ENCODE assay signal across 17 mouse cellular contexts in the genomic region with DNA sequence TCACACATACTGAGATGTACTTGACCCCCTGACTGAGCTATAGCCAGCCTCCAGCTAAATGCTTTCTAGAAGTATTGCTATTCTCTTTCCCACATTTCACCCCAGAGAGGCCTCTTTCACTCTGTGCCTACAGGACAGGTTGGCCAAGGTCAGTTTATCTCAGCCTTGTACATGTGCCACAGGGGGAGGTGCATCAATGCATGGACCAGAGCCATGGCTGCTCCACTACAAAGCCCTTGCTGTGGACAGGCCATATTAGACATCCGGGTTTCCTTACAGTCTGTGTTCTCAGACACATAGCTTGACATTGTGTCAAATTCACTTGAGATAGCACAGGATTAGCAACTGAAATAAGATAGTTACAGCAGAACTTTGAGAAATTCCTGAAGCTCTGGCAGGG. TPM values are rescaled to one million over a fixed set of nuclear protein-coding genes. Genes with fewer than 3 reads are reported as not detected.
DNase-seq lines count a peak whose midpoint lies in the region; ATAC-seq and TF ChIP-seq lines count a peak whose summit lies in the region.
"Had no signal": no experiment of that assay in that cellular context is flagged by ENCODE, and none has a peak within 500 bp of the region (broad histone marks: within the 10 kb centered on the region; RNA-seq: fewer than 3 reads in every experiment).

No protein-coding gene starts in this region.

- TF ChIP-seq POLR2A in testis, adult 2 months (IDR thresholded peaks at IDR 0.05; ENCODE audit: control insufficient read depth, low read depth, low read length): no peak

- H3K27me3 ChIP-seq in lung, embryonic 15.5 days: no peaks in the 10 kb centered on the region
- no peaks in the 10 kb centered on the region for H3K27me3 ChIP-seq in heart, embryonic 12.5 days (replicated peaks)
- H3K27me3 ChIP-seq in testis, adult 2 months (ENCODE audit: control insufficient read depth, insufficient read depth, low read length): no peaks in the 10 kb centered on the region
- no peaks in the 10 kb centered on the region for H3K27me3 ChIP-seq in intestine, embryonic 15.5 days (replicated peaks)
- H3K27me3 ChIP-seq: midbrain, embryonic 15.5 days had no signal

- H3K36me3 ChIP-seq in lung, embryonic 15.5 days: no peaks in the 10 kb centered on the region
- H3K36me3 ChIP-seq in heart, embryonic 12.5 days: no peaks in the 10 kb centered on the region
- H3K36me3 ChIP-seq in testis, adult 2 months (ENCODE audit: control insufficient read depth, insufficient read depth, low read length): no peaks in the 10 kb centered on the region
- no peaks in the 10 kb centered on the region for H3K36me3 ChIP-seq in intestine, embryonic 15.5 days
- H3K36me3 ChIP-seq: midbrain, embryonic 15.5 days had no signal

- H3K4me3 ChIP-seq in lung, embryonic 15.5 days: no peak overlapping the region
- H3K4me3 ChIP-seq in heart, embryonic 12.5 days: no peak overlapping the region
- H3K4me3 ChIP-seq in testis, adult 2 months (ENCODE audit: control insufficient read depth, low read depth, low read length): no peak overlapping the region
- H3K4me3 ChIP-seq in gastrocnemius, adult 2 months: no peak overlapping the region
- no peak overlapping the region for H3K4me3 ChIP-seq in intestine, embryonic 15.5 days (replicated peaks)
- H3K4me3 ChIP-seq: midbrain, embryonic 15.5 days had no signal

- intact Hi-C loops in gastrocnemius, adult 2 months (cut with DNase I): no loop called here

- ATAC-seq in lung, embryonic 15.5 days (ENCODE audit: borderline replicate concordance, extremely low read depth, low FRiP score, low TSS enrichment): peak; percentile 56; the same call in 1 of the 2 replicates
- peak; percentile 76 for ATAC-seq in heart, embryonic 12.5 days (ENCODE audit: insufficient number of reproducible peaks, low FRiP score)
- ATAC-seq in intestine, embryonic 15.5 days: no peak
- ATAC-seq: CD4-positive, CD25-positive, alpha-beta regulatory T cell, adult 4 months; midbrain, embryonic 15.5 days had no signal

- DNase-seq in lung, adult 18-20 months: no peak
- peak; percentile 29 for DNase-seq in adrenal gland, postnatal 25 days
- DNase-seq in gastrocnemius, adult 2 months: no peak
- DNase-seq: cerebellum, adult 9-11 months; retina, postnatal 1 day had no signal

- no peak for TF ChIP-seq CTCF in testis, adult 2 months (IDR thresholded peaks at IDR 0.05; ENCODE audit: control insufficient read depth, insufficient read depth, insufficient replicate concordance, low read depth, low read length)
- no peak for TF ChIP-seq CTCF in gastrocnemius, adult 2 months (IDR thresholded peaks at IDR 0.05)

- no peak overlapping the region for H3K9ac ChIP-seq in lung, embryonic 15.5 days
- no peak overlapping the region for H3K9ac ChIP-seq in heart, embryonic 12.5 days
- H3K9ac ChIP-seq in intestine, embryonic 15.5 days: no peak overlapping the region
- H3K9ac ChIP-seq: midbrain, embryonic 15.5 days had no signal

- peaks cover 30% of the 10 kb centered on the region for H3K4me1 ChIP-seq in lung, embryonic 15.5 days
- peaks cover 43% of the 10 kb centered on the region for H3K4me1 ChIP-seq in heart, embryonic 12.5 days (replicated peaks)
- no peaks in the 10 kb centered on the region; the same call in none of the 2 replicates for H3K4me1 ChIP-seq in testis, adult 2 months (ENCODE audit: control insufficient read depth, insufficient read depth, low read length)
- 0 out of 2 replicates have a peak, but pooled peaks cover 4% of the 10 kb centered on the region for H3K4me1 ChIP-seq in intestine, embryonic 15.5 days (replicated peaks)
- H3K4me1 ChIP-seq: midbrain, embryonic 15.5 days had no signal

- H3K9me3 ChIP-seq in lung, embryonic 15.5 days: no peaks in the 10 kb centered on the region
- H3K9me3 ChIP-seq in heart, embryonic 12.5 days (replicated peaks): no peaks in the 10 kb centered on the region
- H3K9me3 ChIP-seq in intestine, embryonic 15.5 days: no peaks in the 10 kb centered on the region
- H3K9me3 ChIP-seq: midbrain, embryonic 15.5 days had no signal

- 38% methylated on average over 1 of the region's 1 CpGs for WGBS in lung, embryonic 15.5 days
- 18% methylated on average over 1 of the region's 1 CpGs for whole genome bisulfite sequencing in heart, embryonic 12.5 days
- WGBS in intestine, embryonic 15.5 days: 51% methylated on average over 1 of the region's 1 CpGs

- H3K4me2 ChIP-seq in lung, embryonic 15.5 days: no peak overlapping the region
- H3K4me2 ChIP-seq in heart, embryonic 12.5 days: no peak overlapping the region
- H3K4me2 ChIP-seq in intestine, embryonic 15.5 days (replicated peaks): no peak overlapping the region
- H3K4me2 ChIP-seq: liver, embryonic 11.5 days; midbrain, embryonic 15.5 days had no signal

- H3K27ac ChIP-seq in lung, embryonic 15.5 days: 0 out of 2 replicates have a peak overlapping the region, but pooled peaks have one; percentile 33
- peak overlapping the region; percentile 69 for H3K27ac ChIP-seq in heart, embryonic 12.5 days (ENCODE audit: poor library complexity, severe bottlenecking)
- peak overlapping the region; percentile 44; the same call in 1 of the 2 replicates for H3K27ac ChIP-seq in testis, adult 2 months (ENCODE audit: control insufficient read depth, insufficient read depth, low read depth, low read length)
- H3K27ac ChIP-seq in gastrocnemius, adult 2 months: no peak overlapping the region
- no peak overlapping the region for H3K27ac ChIP-seq in intestine, embryonic 15.5 days
- H3K27ac ChIP-seq: kidney, postnatal 0 days; macrophage; midbrain, embryonic 15.5 days had no signal

RNA-seq across cellular contexts. Expression of a gene that starts 25.1 kb away (rescaled TPM):
- polyA plus RNA-seq in lung, embryonic 15.5 days (2015; fragmentation: Nextera tagmentation; extraction: Ambion mirVana): 60.1 and 62.8 TPM in 2 replicates
- total RNA-seq in adrenal gland, postnatal 25 days (2021): 12.2 and 16.3 TPM in 2 replicates
- 14.7 and 15.1 TPM in 2 replicates for polyA plus RNA-seq in heart, embryonic 12.5 days (2016; fragmentation: Nextera tagmentation; extraction: Ambion mirVana)
- polyA plus RNA-seq in testis, adult 2 months (2012; rRNA removed): 4.5 and 5.9 TPM in 2 replicates
- 1 to 10 TPM; 1.7 to 3.3 TPM for total RNA-seq in gastrocnemius, adult 2 months (2021)
- polyA plus RNA-seq in intestine, embryonic 15.5 days (2015; fragmentation: Nextera tagmentation; extraction: Ambion mirVana): 25.2 and 26.7 TPM in 2 replicates
- total RNA-seq: granulocyte monocyte progenitor cell, adult 5-6 weeks had no signal
- polyA plus RNA-seq: CD4-positive, CD25-positive, alpha-beta regulatory T cell, adult 4 months had no signal

RNA-seq across cellular contexts. Expression of a gene that starts 47.9 kb away (rescaled TPM):
- 0.11 and 0.13 TPM in 2 replicates for polyA plus RNA-seq in lung, embryonic 15.5 days (2015; fragmentation: Nextera tagmentation; extraction: Ambion mirVana)
- 0.18 and 0.43 TPM in 2 replicates for total RNA-seq in adrenal gland, postnatal 25 days (2021)
- 0.09 and 0.17 TPM in 2 replicates for polyA plus RNA-seq in heart, embryonic 12.5 days (2016; fragmentation: Nextera tagmentation; extraction: Ambion mirVana)
- polyA plus RNA-seq in testis, adult 2 months (2012; rRNA removed): 211 and 224 TPM in 2 replicates
- not detected for total RNA-seq in gastrocnemius, adult 2 months (2021)
- polyA plus RNA-seq in intestine, embryonic 15.5 days (2015; fragmentation: Nextera tagmentation; extraction: Ambion mirVana): 0.06 and 0.11 TPM in 2 replicates
- total RNA-seq: granulocyte monocyte progenitor cell, adult 5-6 weeks had no signal
- polyA plus RNA-seq: CD4-positive, CD25-positive, alpha-beta regulatory T cell, adult 4 months; frontal cortex, adult 2 months; liver, embryonic 11.5 days; macrophage; midbrain, embryonic 15.5 days; neural tube, embryonic 11.5 days had no signal

Comparison
In these comparisons a context has a peak if more than half of its experiments do, and no peak if none do; other contexts are left out.
1. H3K27ac ChIP-seq: peak in lung, embryonic 15.5 days (single experiment), heart, embryonic 12.5 days (single experiment) and testis, adult 2 months (single experiment); none in gastrocnemius, adult 2 months (single experiment) and intestine, embryonic 15.5 days (single experiment).
2. RNA of a gene that starts 47.9 kb away (polyA plus RNA-seq): 211 to 224 TPM in testis, adult 2 months; 0.09 to 0.17 TPM in heart, embryonic 12.5 days, 0.06 to 0.11 TPM in intestine, embryonic 15.5 days and 0.11 to 0.13 TPM in lung, embryonic 15.5 days; every median in the first group is over 100 times any median in the second.